16 mouse cellular contexts compared by ENCODE assay signal in genomic region chr1:132581845-132582839, GRCm38 (mm10). TPM values are rescaled to one million over a fixed set of nuclear protein-coding genes. Genes with fewer than 3 reads are reported as not detected.
A peak's percentile ranks its signal among the peaks of the same experiment; 100 is the strongest.
DNase-seq lines count a peak whose midpoint lies in the region; ATAC-seq and TF ChIP-seq lines count a peak whose summit lies in the region.
"Had no signal": no experiment of that assay in that cellular context is flagged by ENCODE, and none has a peak within 500 bp of the region (broad histone marks: within the 10 kb centered on the region; RNA-seq: fewer than 3 reads in every experiment).

No protein-coding gene starts in this region.

- peak overlapping the region; percentile 78 for H3K27ac ChIP-seq in forebrain, embryonic 11.5 days (ENCODE audit: low read depth, low read length)
- peak overlapping the region; percentile 68; the same call in 1 of the 2 replicates for H3K27ac ChIP-seq in hindbrain, postnatal 0 days
- H3K27ac ChIP-seq in kidney, embryonic 16.5 days (ENCODE audit: low read length) = no peak overlapping the region
- H3K27ac ChIP-seq: heart, embryonic 15.5 days had no signal

- WGBS in forebrain, embryonic 11.5 days = 18% methylated on average over 14 of the region's 14 CpGs
- 16% methylated on average over 14 of the region's 14 CpGs for WGBS in hindbrain, postnatal 0 days
- 60% methylated on average over 14 of the region's 14 CpGs for WGBS in kidney, embryonic 16.5 days

- no peak overlapping the region for H3K4me3 ChIP-seq in forebrain, embryonic 11.5 days (ENCODE audit: low read depth, low read length)
- H3K4me3 ChIP-seq in hindbrain, postnatal 0 days (ENCODE audit: low read length) = no peak overlapping the region
- H3K4me3 ChIP-seq in kidney, embryonic 16.5 days (ENCODE audit: low read length) = no peak overlapping the region
- H3K4me3 ChIP-seq: heart, embryonic 15.5 days; myocyte had no signal

- H3K4me2 ChIP-seq in forebrain, embryonic 11.5 days (ENCODE audit: low read depth, low read length, severe bottlenecking) = peak overlapping the region; percentile 24
- no peak overlapping the region for H3K4me2 ChIP-seq in hindbrain, postnatal 0 days (ENCODE audit: low read depth, low read length)
- no peak overlapping the region for H3K4me2 ChIP-seq in kidney, embryonic 16.5 days (replicated peaks; ENCODE audit: low read depth, low read length)
- H3K4me2 ChIP-seq: heart, embryonic 15.5 days; lung, embryonic 14.5 days had no signal

- no peak for TF ChIP-seq CTCF in hindbrain, postnatal 0 days (IDR thresholded peaks at IDR 0.05; ENCODE audit: low read depth)

- peak; percentile 82 for ATAC-seq in forebrain, embryonic 11.5 days (replicated peaks; ENCODE audit: low FRiP score)
- peak; percentile 60 for ATAC-seq in hindbrain, postnatal 0 days
- ATAC-seq in kidney, embryonic 16.5 days (ENCODE audit: low FRiP score, low TSS enrichment) = no peak
- ATAC-seq: CD4-positive, CD25-positive, alpha-beta regulatory T cell, adult 4 months had no signal

- peaks cover 34% of the 10 kb centered on the region for H3K4me1 ChIP-seq in forebrain, embryonic 11.5 days (replicated peaks; ENCODE audit: control insufficient read depth, insufficient read depth, low read length)
- peaks cover 15% of the 10 kb centered on the region for H3K4me1 ChIP-seq in hindbrain, postnatal 0 days (ENCODE audit: insufficient read depth, low read length)
- peaks cover 12% of the 10 kb centered on the region; the same call in 1 of the 2 replicates for H3K4me1 ChIP-seq in kidney, embryonic 16.5 days (ENCODE audit: insufficient read depth, low read length)

- H3K36me3 ChIP-seq in forebrain, embryonic 11.5 days (ENCODE audit: control insufficient read depth, insufficient read depth, low read length) = no peaks in the 10 kb centered on the region
- peaks cover 3% of the 10 kb centered on the region; the same call in 1 of the 2 replicates for H3K36me3 ChIP-seq in hindbrain, postnatal 0 days (ENCODE audit: insufficient read depth, low read length)
- no peaks in the 10 kb centered on the region for H3K36me3 ChIP-seq in kidney, embryonic 16.5 days (ENCODE audit: insufficient read depth, low read length)
- H3K36me3 ChIP-seq: heart, embryonic 15.5 days had no signal

- no peaks in the 10 kb centered on the region for H3K9me3 ChIP-seq in forebrain, embryonic 11.5 days (ENCODE audit: control insufficient read depth, low read length)
- H3K9me3 ChIP-seq in hindbrain, postnatal 0 days (ENCODE audit: low read length) = no peaks in the 10 kb centered on the region
- H3K9me3 ChIP-seq in kidney, embryonic 16.5 days (ENCODE audit: low read length) = no peaks in the 10 kb centered on the region
- H3K9me3 ChIP-seq: heart, embryonic 15.5 days had no signal

- no peaks in the 10 kb centered on the region for H3K27me3 ChIP-seq in forebrain, embryonic 11.5 days (ENCODE audit: control insufficient read depth, insufficient read depth, low read length)
- no peaks in the 10 kb centered on the region for H3K27me3 ChIP-seq in hindbrain, postnatal 0 days (ENCODE audit: insufficient read depth, low read length)
- H3K27me3 ChIP-seq in kidney, embryonic 16.5 days (ENCODE audit: insufficient read depth, low read length) = no peaks in the 10 kb centered on the region

- peak; percentile 5 for DNase-seq in kidney, postnatal 14 days
- DNase-seq in kidney, adult 8-10 months = no peak
- peak; percentile 74 for DNase-seq in forebrain, embryonic 11.5 days (ENCODE audit: low spot score)
- peak; percentile 39 for DNase-seq in hindbrain, postnatal 0 days (ENCODE audit: low spot score)
- DNase-seq in retina, adult 2 months (ENCODE audit: low read depth, low spot score) = peak; percentile 40
- DNase-seq in urinary bladder, postnatal 4 days (ENCODE audit: low spot score in 2 of 2) = no peak
- no peak for DNase-seq in adrenal gland, adult (ENCODE audit: inconsistent age in 2 of 2, low spot score in 1 of 2)
- DNase-seq: cerebellum, adult 11 months; kidney, postnatal 25 days; left cerebral cortex, postnatal 4 days; lung, embryonic 14.5 days; thymus, postnatal 25 days had no signal

- peak overlapping the region; percentile 39; the same call in 1 of the 2 replicates for H3K9ac ChIP-seq in forebrain, embryonic 11.5 days (ENCODE audit: low read length)
- no peak overlapping the region for H3K9ac ChIP-seq in hindbrain, postnatal 0 days (replicated peaks; ENCODE audit: low read length)
- no peak overlapping the region for H3K9ac ChIP-seq in kidney, embryonic 16.5 days (replicated peaks; ENCODE audit: low read length)
- H3K9ac ChIP-seq: heart, embryonic 15.5 days; lung, embryonic 14.5 days had no signal

RNA-seq across cellular contexts. Expression of gene Cntn2, which starts 39.1 kb away (rescaled TPM):
- polyA plus RNA-seq in forebrain, embryonic 11.5 days (2014; fragmentation: Nextera tagmentation; extraction: Ambion mirVana) = 15.3 and 16.9 TPM in 2 replicates
- total RNA-seq in hindbrain, postnatal 0 days (2014; rRNA removed) = 67.6 and 84.0 TPM in 2 replicates
- polyA plus RNA-seq in hindbrain, postnatal 0 days (2015; fragmentation: Nextera tagmentation; extraction: Ambion mirVana) = 17.7 and 19.2 TPM in 2 replicates
- 0.25 and 0.58 TPM in 2 replicates for polyA plus RNA-seq in kidney, embryonic 16.5 days (2015; fragmentation: Nextera tagmentation; extraction: Ambion mirVana)
- polyA plus RNA-seq: CD4-positive, CD25-positive, alpha-beta regulatory T cell, adult 4 months; myocyte had no signal

Comparison
In these comparisons a context has a peak if more than half of its experiments do, and no peak if none do; other contexts are left out.
1. DNase-seq: peak in kidney, postnatal 14 days (single experiment), forebrain, embryonic 11.5 days (single experiment), hindbrain, postnatal 0 days (single experiment) and retina, adult 2 months (single experiment); none in kidney, adult 8-10 months (0 of 2), urinary bladder, postnatal 4 days (0 of 2) and adrenal gland, adult (0 of 2).
2. RNA of gene Cntn2, which starts 39.1 kb away (polyA plus RNA-seq): 17.7 to 19.2 TPM in hindbrain, postnatal 0 days and 15.3 to 16.9 TPM in forebrain, embryonic 11.5 days; 0.25 to 0.58 TPM in kidney, embryonic 16.5 days; every median in the first group is over 10 times any median in the second.